Mouse (Mus musculus) hindbrain, embryonic 13.5 days (tissue): Measurements from ENCODE around the gene Lrfn2. TPM values are rescaled to one million over a fixed set of nuclear protein-coding genes. Genes with fewer than 3 reads are reported as not detected.
A peak's percentile ranks its signal among the peaks of the same experiment; 100 is the strongest.

Source experiments
- ATAC-seq: fragments of 200-750 bp; cut with Nextera tagmentation; 2 replicates; pipeline ENCODE4 v1.8.0; 2017; ENCODE audit warnings: moderate TSS enrichment; ENCODE audit not compliant: low FRiP score
- H3K27ac ChIP-seq: fragments of 300-500 bp; sonication (generic); 2 replicates; pipeline ENCODE4 v1.5.1; 2015; ENCODE audit warnings: inconsistent platforms, mild to moderate bottlenecking, moderate library complexity
- H3K27me3 ChIP-seq: fragments of 300-500 bp; sonication (generic); 2 replicates; pipeline ENCODE4 v1.6.1; 2015; ENCODE audit warnings: mild to moderate bottlenecking, inconsistent platforms
- H3K36me3 ChIP-seq: fragments of 300-500 bp; sonication (generic); 2 replicates; pipeline ENCODE4 v1.6.1; 2015; ENCODE audit warnings: mild to moderate bottlenecking, inconsistent platforms
- H3K4me1 ChIP-seq: fragments of 300-500 bp; sonication (generic); replicated peaks from 2 replicates; pipeline ENCODE4 v1.6.1; 2015; ENCODE audit warnings: inconsistent platforms
- H3K4me2 ChIP-seq: fragments of 300-500 bp; sonication (generic); 2 replicates; pipeline ENCODE4 v1.6.1; 2015; ENCODE audit warnings: inconsistent platforms, mild to moderate bottlenecking, moderate library complexity
- H3K4me3 ChIP-seq: fragments of 300-500 bp; sonication (generic); 2 replicates; pipeline ENCODE4 v1.5.1; 2015; ENCODE audit warnings: mild to moderate bottlenecking, inconsistent platforms
- H3K9ac ChIP-seq: fragments of 300-500 bp; sonication (generic); 2 replicates; pipeline ENCODE4 v1.6.1; 2015; ENCODE audit warnings: mild to moderate bottlenecking, inconsistent platforms
- H3K9me3 ChIP-seq: fragments of 300-500 bp; sonication (generic); 2 replicates; pipeline ENCODE4 v1.6.1; 2016; ENCODE audit warnings: inconsistent platforms
- WGBS: fragments of 180-500 bp; shearing (Covaris S2); methylation state at CpG from one replicate; pipeline ENCODE4 v1.1.7; 2015; 5-methylcytosine and 5-hydroxymethylcytosine counted together
- polyA plus RNA-seq: library from polyadenylated mRNA; unstranded; fragments of >200 nt; fragmentation: Nextera tagmentation; extraction: Ambion mirVana; gene quantifications from 2 replicates; pipeline ENCODE4 v1.2.1, GENCODE M21; 2015

The Lrfn2 gene
- polyA plus RNA-seq, 1 experiment from 2014 or later: 6.5 TPM

DNA sequence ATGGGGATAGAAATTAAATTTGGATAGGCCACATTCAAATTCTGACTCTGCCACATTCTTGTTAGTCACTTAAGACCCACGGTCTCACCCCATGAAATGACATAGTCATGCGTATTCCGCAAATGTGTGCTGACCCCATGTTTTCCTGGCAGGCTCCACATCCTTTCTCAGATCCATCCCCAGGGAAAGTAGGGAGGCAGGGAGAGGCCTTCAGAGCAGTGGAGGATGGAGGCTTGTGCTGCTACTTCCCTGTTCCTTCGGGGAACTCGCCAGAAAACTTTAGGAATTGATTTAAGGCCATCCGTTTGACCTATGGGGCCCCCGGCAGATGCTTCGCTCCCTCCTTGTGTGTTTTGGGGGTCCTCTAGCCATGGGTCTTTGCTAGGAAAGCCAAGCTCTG is 3.0 kb downstream of the Lrfn2 start:
- peak overlapping the region; percentile 81 for H3K4me2 ChIP-seq
- peaks cover 38% of the 10 kb centered on the region for H3K4me1 ChIP-seq
- WGBS: 80% methylated on average over 8 of the region's 8 CpGs
- ATAC-seq: no peak
- no peaks in the 10 kb centered on the region for H3K9me3 ChIP-seq
- H3K36me3 ChIP-seq: no peaks in the 10 kb centered on the region
- peaks cover 25% of the 10 kb centered on the region for H3K27me3 ChIP-seq
- no peak overlapping the region for H3K9ac ChIP-seq
- H3K4me3 ChIP-seq: no peak overlapping the region
- H3K27ac ChIP-seq: no peak overlapping the region

- Histone ChIP-seq H3K4me3 (no peak overlapping the region), H3K4me1 (peaks cover 30% of the 10 kb centered on the region), H3K36me3 (no peaks in the 10 kb centered on the region), H3K27ac (no peak overlapping the region), H3K9me3 (no peaks in the 10 kb centered on the region), H3K4me2 (no peak overlapping the region), H3K27me3 (peaks cover 17% of the 10 kb centered on the region), H3K9ac (no peak overlapping the region)
- WGBS: 58% methylated on average over 5 of the region's 5 CpGs
- no peak for ATAC-seq
Measured at GRCm38 (mm10) chr17:48936445-48937141, 4.4 kb downstream of the Lrfn2 start.

GRCm38 (mm10) chr17:48938711-48939220 is 6.6 kb downstream of the Lrfn2 start:
- peaks cover 17% of the 10 kb centered on the region for H3K4me1 ChIP-seq
- no peak overlapping the region for H3K9ac ChIP-seq
- no peaks in the 10 kb centered on the region for H3K36me3 ChIP-seq
- no peak overlapping the region for H3K4me2 ChIP-seq
- ATAC-seq: no peak
- peaks cover 4% of the 10 kb centered on the region for H3K27me3 ChIP-seq
- no peaks in the 10 kb centered on the region for H3K9me3 ChIP-seq
- no peak overlapping the region for H3K4me3 ChIP-seq
- no peak overlapping the region for H3K27ac ChIP-seq
- WGBS: 84% methylated on average over 7 of the region's 7 CpGs

- WGBS: 56% methylated on average over 9 of the region's 9 CpGs
- H3K4me1 ChIP-seq: peaks cover 9% of the 10 kb centered on the region
- H3K9ac ChIP-seq: no peak overlapping the region
- H3K36me3 ChIP-seq: 0 out of 2 replicates have a peak, but pooled peaks cover 4% of the 10 kb centered on the region
- no peak overlapping the region for H3K4me3 ChIP-seq
- no peak for ATAC-seq
- H3K27ac ChIP-seq: no peak overlapping the region
- no peak overlapping the region for H3K4me2 ChIP-seq
- H3K27me3 ChIP-seq: no peaks in the 10 kb centered on the region
- H3K9me3 ChIP-seq: no peaks in the 10 kb centered on the region
Measured at GRCm38 (mm10) chr17:48946315-48946714, 14.1 kb downstream of the Lrfn2 start.

DNA sequence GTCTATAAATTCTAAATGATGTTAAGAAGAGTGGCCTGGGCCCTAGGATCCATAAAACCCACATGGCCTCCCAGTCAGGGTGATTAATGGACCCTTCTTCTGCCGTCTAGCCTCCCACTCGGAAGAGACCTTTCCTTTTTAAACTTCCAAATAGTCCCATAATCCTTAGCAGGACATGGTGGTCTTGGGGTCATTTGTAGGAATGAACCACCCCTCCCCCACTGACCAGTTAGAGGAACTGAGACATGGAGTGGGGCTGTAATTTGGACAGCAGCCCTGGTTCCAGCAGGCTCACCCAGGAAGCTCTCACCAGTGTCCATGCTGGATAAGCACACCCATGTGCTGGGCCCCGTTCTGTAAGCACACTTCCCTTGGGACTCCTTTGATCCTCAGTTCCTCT is 14.6 kb downstream of the Lrfn2 start:
- WGBS: 45% methylated on average over 3 of the region's 3 CpGs
- no peak overlapping the region for H3K9ac ChIP-seq
- no peaks in the 10 kb centered on the region for H3K9me3 ChIP-seq
- no peak for ATAC-seq
- H3K36me3 ChIP-seq: 0 out of 2 replicates have a peak, but pooled peaks cover 4% of the 10 kb centered on the region
- H3K27ac ChIP-seq: no peak overlapping the region
- no peak overlapping the region for H3K4me2 ChIP-seq
- H3K4me1 ChIP-seq: peaks cover 9% of the 10 kb centered on the region
- no peak overlapping the region for H3K4me3 ChIP-seq
- H3K27me3 ChIP-seq: no peaks in the 10 kb centered on the region

GRCm38 (mm10) chr17:48951250-48951649 is 19.1 kb downstream of the Lrfn2 start:
- no peaks in the 10 kb centered on the region for H3K9me3 ChIP-seq
- 94% methylated on average over 1 of the region's 1 CpGs for WGBS
- no peak overlapping the region for H3K27ac ChIP-seq
- no peak overlapping the region for H3K4me3 ChIP-seq
- H3K4me1 ChIP-seq: peaks cover 6% of the 10 kb centered on the region
- H3K36me3 ChIP-seq: peaks cover 4% of the 10 kb centered on the region; the same call in 1 of the 2 replicates
- H3K9ac ChIP-seq: no peak overlapping the region
- H3K4me2 ChIP-seq: no peak overlapping the region
- H3K27me3 ChIP-seq: no peaks in the 10 kb centered on the region
- ATAC-seq: no peak

DNA sequence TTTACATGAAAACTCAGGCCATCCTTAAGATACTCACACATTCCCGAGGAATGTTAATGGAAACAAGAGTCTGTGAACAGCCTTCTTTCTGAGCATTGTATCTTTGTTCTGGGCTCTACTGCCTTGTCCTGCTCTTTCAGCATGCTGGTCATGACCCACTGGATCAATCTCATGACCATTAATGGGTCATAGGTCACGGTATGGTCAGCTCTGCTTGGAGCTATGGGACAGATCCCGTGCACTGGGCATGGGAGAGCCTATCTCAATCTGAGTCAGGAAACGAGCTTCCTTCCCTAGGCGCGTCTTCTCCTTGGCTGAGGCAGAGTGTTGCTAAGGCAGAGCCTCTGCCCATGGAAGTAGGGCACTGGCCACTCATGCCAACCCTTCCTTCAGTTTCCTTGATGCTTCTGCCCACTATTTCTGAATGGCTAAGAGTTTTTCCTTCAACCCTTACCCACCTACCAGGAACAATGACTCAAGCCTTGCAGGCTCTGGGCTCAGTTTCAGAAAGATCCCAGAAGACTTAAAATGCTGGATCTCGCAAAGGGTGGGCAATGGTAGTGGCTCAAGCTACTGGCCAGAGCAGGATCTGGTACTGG is 24.0 kb downstream of the Lrfn2 start:
- 86% methylated on average over 7 of the region's 7 CpGs for whole genome bisulfite sequencing
- no peak overlapping the region for H3K4me3 ChIP-seq
- no peaks in the 10 kb centered on the region; the same call in 1 of the 2 replicates for H3K36me3 ChIP-seq
- H3K9ac ChIP-seq: no peak overlapping the region
- peaks cover 15% of the 10 kb centered on the region for H3K4me1 ChIP-seq
- H3K27me3 ChIP-seq: 0 out of 2 replicates have a peak, but pooled peaks cover 3% of the 10 kb centered on the region
- H3K9me3 ChIP-seq: no peaks in the 10 kb centered on the region
- no peak overlapping the region for H3K4me2 ChIP-seq
- H3K27ac ChIP-seq: no peak overlapping the region
- ATAC-seq: no peak

- H3K36me3 ChIP-seq: no peaks in the 10 kb centered on the region
- H3K4me1 ChIP-seq: peaks cover 15% of the 10 kb centered on the region
- peak overlapping the region; percentile 55; the same call in 1 of the 2 replicates for H3K9ac ChIP-seq
- 0 out of 2 replicates have a peak overlapping the region, but pooled peaks have one; percentile 35 for H3K27ac ChIP-seq
- peak overlapping the region; percentile 14; the same call in 1 of the 2 replicates for H3K4me3 ChIP-seq
- H3K9me3 ChIP-seq: no peaks in the 10 kb centered on the region
- WGBS: 4% methylated on average over 16 of the region's 16 CpGs
- peak; percentile 73 for ATAC-seq
- peak overlapping the region; percentile 49 for H3K4me2 ChIP-seq
- H3K27me3 ChIP-seq: 0 out of 2 replicates have a peak, but pooled peaks cover 3% of the 10 kb centered on the region
Measured at GRCm38 (mm10) chr17:48960161-48960698, 28.1 kb downstream of the Lrfn2 start.

DNA sequence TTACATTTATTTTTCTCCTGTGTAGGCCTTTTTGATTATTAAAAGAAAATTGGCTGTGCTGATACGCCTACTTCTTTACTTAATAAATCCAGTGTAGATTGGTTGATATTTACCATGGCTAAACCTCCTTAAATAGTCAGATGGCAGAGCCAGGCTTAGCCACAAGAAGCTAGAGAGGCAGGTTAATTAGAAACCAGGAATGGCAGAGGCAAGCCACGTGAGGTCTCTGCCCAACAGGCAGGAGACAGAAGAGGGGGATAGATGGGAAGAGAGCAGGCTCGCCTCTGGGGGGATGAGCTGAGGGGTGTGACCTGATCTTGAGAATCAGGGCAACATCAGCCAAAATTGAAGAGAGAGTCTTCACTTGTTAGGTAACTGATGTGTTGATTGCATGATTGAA is 30.5 kb downstream of the Lrfn2 start:
- H3K27ac ChIP-seq: no peak overlapping the region
- H3K9me3 ChIP-seq: no peaks in the 10 kb centered on the region
- ATAC-seq: no peak
- H3K4me1 ChIP-seq: peaks cover 15% of the 10 kb centered on the region
- H3K36me3 ChIP-seq: no peaks in the 10 kb centered on the region
- no peak overlapping the region for H3K9ac ChIP-seq
- H3K4me3 ChIP-seq: no peak overlapping the region
- H3K4me2 ChIP-seq: no peak overlapping the region
- 0 out of 2 replicates have a peak, but pooled peaks cover 3% of the 10 kb centered on the region for H3K27me3 ChIP-seq
- WGBS: 50% methylated on average over 3 of the region's 3 CpGs

- H3K4me1 ChIP-seq: peaks cover 15% of the 10 kb centered on the region
- no peaks in the 10 kb centered on the region for H3K9me3 ChIP-seq
- H3K4me2 ChIP-seq: no peak overlapping the region
- H3K9ac ChIP-seq: no peak overlapping the region
- no peak overlapping the region for H3K4me3 ChIP-seq
- WGBS: 83% methylated on average over 9 of the region's 9 CpGs
- H3K27me3 ChIP-seq: no peaks in the 10 kb centered on the region
- H3K27ac ChIP-seq: no peak overlapping the region
- no peaks in the 10 kb centered on the region for H3K36me3 ChIP-seq
- ATAC-seq: no peak
Measured at GRCm38 (mm10) chr17:48963740-48964139, 31.6 kb downstream of the Lrfn2 start.

- Histone ChIP-seq H3K4me1 (peaks cover 14% of the 10 kb centered on the region; the same call in 1 of the 2 replicates), H3K4me3 (no peak overlapping the region), H3K4me2 (no peak overlapping the region), H3K27ac (no peak overlapping the region), H3K9me3 (no peaks in the 10 kb centered on the region), H3K36me3 (no peaks in the 10 kb centered on the region), H3K27me3 (no peaks in the 10 kb centered on the region), H3K9ac (no peak overlapping the region)
- WGBS: 90% methylated on average over 13 of the region's 13 CpGs
- ATAC-seq: no peak
Measured at GRCm38 (mm10) chr17:48968304-48968703, 36.1 kb downstream of the Lrfn2 start.

- 82% methylated on average over 10 of the region's 10 CpGs for WGBS
Measured at GRCm38 (mm10) chr17:48971296-48971695, 39.1 kb downstream of the Lrfn2 start.

More at GRCm38 (mm10) chr17:48971296-48971695, 39.1 kb downstream of the Lrfn2 start:
- Histone ChIP-seq H3K4me3 (no peak overlapping the region), H3K36me3 (no peaks in the 10 kb centered on the region), H3K27ac (no peak overlapping the region), H3K4me1 (peaks cover 35% of the 10 kb centered on the region), H3K9ac (no peak overlapping the region), H3K27me3 (no peaks in the 10 kb centered on the region), H3K9me3 (no peaks in the 10 kb centered on the region), H3K4me2 (no peak overlapping the region)
- no peak for ATAC-seq
